Mouse (Mus musculus): ENCODE data around the gene Scn10a. TPM values are rescaled to one million over a fixed set of nuclear protein-coding genes. Genes with fewer than 3 reads are reported as not detected.

Gene Scn10a
- polyA plus RNA-seq, 1 experiment, result 0.68 TPM

DNA sequence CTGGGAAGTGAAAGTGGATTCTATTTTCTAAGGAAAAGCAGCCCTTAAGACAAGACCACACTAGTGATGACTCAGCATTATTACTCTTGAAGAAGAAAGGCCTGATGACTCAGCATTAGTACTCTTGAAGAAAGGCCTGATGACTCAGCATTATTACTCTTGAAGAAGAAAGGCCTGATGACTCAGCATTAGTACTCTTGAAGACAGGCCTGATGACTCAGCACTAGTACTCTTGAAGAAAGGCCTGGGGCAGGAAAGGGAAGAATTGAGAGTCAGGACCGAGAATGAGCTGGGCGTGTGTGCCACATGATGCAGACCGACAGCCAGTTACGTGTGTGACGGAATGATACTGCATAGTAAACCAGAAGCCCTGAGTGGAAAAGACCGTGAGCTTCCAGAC is 77.1 kb downstream of the Scn10a start:
- Histone ChIP-seq H3K4me3 (ENCODE audit: control insufficient read depth, low read depth, low read length) (no peak overlapping the region), H3K36me3 (ENCODE audit: control insufficient read depth, insufficient read depth, low read length) (no peaks in the 10 kb centered on the region), H3K4me1 (ENCODE audit: control insufficient read depth, insufficient read depth, low read length) (no peaks in the 10 kb centered on the region), H3K27ac (ENCODE audit: control insufficient read depth, insufficient read depth, low read depth, low read length) (no peak overlapping the region), H3K27me3 (ENCODE audit: control insufficient read depth, insufficient read depth, low read length) (no peaks in the 10 kb centered on the region)
- TF ChIP-seq POLR2A (IDR thresholded peaks at IDR 0.05; ENCODE audit: control insufficient read depth, low read depth, low read length), result no peak
- no peak for TF ChIP-seq CTCF (IDR thresholded peaks at IDR 0.05; ENCODE audit: control insufficient read depth, insufficient read depth, insufficient replicate concordance, low read depth, low read length)

DNA sequence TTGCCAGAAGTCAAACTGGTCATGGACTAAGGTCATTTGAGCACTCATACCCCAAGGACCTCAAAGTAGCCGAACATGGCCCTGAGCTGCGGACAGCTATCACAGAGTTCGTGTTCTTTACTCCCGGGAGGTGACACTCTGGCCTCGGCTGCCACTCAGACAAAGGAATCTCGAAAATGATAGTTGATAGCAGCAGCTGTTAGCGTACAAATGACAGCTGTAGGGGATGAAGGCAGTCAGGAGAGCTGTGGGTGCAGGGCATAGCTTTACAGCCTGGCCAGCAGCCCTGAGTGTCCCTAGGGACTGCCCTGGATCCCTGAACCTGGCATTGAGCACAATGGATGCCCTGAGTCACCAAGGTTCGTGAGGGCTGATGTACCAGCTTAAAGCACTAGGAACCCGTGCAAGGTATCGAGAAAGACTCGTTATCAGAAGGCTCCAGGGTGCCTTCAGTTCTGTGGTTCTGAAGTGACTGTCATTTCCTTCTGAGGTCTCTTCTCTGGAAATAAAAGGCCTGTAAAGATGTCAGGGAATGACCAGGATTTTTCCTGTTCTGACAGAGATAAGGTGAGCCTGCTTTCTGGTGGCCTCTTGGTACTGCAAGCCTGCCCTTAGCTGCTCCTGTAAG is 84.8 kb downstream of the Scn10a start:
- Histone ChIP-seq H3K36me3 (ENCODE audit: control insufficient read depth, insufficient read depth, low read length) (no peaks in the 10 kb centered on the region), H3K27ac (ENCODE audit: control insufficient read depth, insufficient read depth, low read depth, low read length) (no peak overlapping the region), H3K27me3 (ENCODE audit: control insufficient read depth, insufficient read depth, low read length) (no peaks in the 10 kb centered on the region), H3K4me3 (ENCODE audit: control insufficient read depth, low read depth, low read length) (no peak overlapping the region), H3K4me1 (ENCODE audit: control insufficient read depth, insufficient read depth, low read length) (no peaks in the 10 kb centered on the region)
- no peak for TF ChIP-seq CTCF (IDR thresholded peaks at IDR 0.05; ENCODE audit: control insufficient read depth, insufficient read depth, insufficient replicate concordance, low read depth, low read length)
- TF ChIP-seq POLR2A (IDR thresholded peaks at IDR 0.05; ENCODE audit: control insufficient read depth, low read depth, low read length), result no peak

DNA sequence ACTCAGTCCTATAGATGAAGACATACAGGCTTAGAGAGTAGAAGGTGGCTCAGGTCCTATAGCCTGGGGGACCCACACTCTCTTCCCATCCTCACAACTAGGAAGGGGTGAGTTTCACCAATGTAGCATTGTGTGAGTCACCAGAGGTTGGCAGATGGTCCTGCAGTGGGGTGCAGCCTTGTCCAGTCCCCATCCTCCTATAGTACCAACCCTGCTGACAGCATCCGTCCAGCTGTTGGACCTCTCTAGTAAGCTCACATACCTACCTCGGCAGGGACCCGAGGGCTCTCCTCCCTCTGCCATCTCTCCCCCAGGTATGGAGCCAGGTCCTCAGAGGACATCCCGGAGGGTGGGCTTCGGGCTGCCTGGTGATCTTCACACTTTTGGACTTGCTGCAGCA is 85.6 kb downstream of the Scn10a start:
- Histone ChIP-seq H3K27ac (ENCODE audit: control insufficient read depth, insufficient read depth, low read depth, low read length) (no peak overlapping the region), H3K36me3 (ENCODE audit: control insufficient read depth, insufficient read depth, low read length) (no peaks in the 10 kb centered on the region), H3K27me3 (ENCODE audit: control insufficient read depth, insufficient read depth, low read length) (no peaks in the 10 kb centered on the region), H3K4me1 (ENCODE audit: control insufficient read depth, insufficient read depth, low read length) (no peaks in the 10 kb centered on the region), H3K4me3 (ENCODE audit: control insufficient read depth, low read depth, low read length) (no peak overlapping the region)
- no peak for TF ChIP-seq POLR2A (IDR thresholded peaks at IDR 0.05; ENCODE audit: control insufficient read depth, low read depth, low read length)
- TF ChIP-seq CTCF (IDR thresholded peaks at IDR 0.05; ENCODE audit: control insufficient read depth, insufficient read depth, insufficient replicate concordance, low read depth, low read length), result no peak

DNA sequence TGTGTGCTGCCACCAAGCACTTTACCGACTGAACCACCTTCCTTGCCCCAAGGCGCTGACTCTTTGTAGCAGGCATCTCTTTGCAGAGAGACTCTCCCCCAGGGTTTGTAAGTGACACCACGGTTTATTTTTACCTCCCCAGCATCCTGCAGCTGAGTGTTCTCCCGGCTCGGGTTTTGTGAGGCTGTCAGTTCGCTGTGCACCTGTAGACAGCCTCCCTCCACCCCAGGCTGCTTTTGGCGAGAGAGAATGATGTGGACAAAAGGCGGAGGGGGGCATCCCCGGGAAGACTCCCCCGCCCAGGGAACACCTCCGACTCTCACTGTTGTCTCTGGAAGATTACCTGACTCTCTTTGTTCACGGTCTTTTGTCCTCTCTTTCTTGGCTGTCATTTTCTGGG is 86.3 kb downstream of the Scn10a start:
- no peaks in the 10 kb centered on the region for H3K27me3 ChIP-seq (ENCODE audit: control insufficient read depth, insufficient read depth, low read length)
- H3K4me1 ChIP-seq (ENCODE audit: control insufficient read depth, insufficient read depth, low read length), result no peaks in the 10 kb centered on the region
- no peak overlapping the region for H3K27ac ChIP-seq (ENCODE audit: control insufficient read depth, insufficient read depth, low read depth, low read length)
- no peaks in the 10 kb centered on the region for H3K36me3 ChIP-seq (ENCODE audit: control insufficient read depth, insufficient read depth, low read length)
- no peak overlapping the region for H3K4me3 ChIP-seq (ENCODE audit: control insufficient read depth, low read depth, low read length)
- TF ChIP-seq POLR2A (IDR thresholded peaks at IDR 0.05; ENCODE audit: control insufficient read depth, low read depth, low read length) (no peak), CTCF (IDR thresholded peaks at IDR 0.05; ENCODE audit: control insufficient read depth, insufficient read depth, insufficient replicate concordance, low read depth, low read length) (no peak)

DNA sequence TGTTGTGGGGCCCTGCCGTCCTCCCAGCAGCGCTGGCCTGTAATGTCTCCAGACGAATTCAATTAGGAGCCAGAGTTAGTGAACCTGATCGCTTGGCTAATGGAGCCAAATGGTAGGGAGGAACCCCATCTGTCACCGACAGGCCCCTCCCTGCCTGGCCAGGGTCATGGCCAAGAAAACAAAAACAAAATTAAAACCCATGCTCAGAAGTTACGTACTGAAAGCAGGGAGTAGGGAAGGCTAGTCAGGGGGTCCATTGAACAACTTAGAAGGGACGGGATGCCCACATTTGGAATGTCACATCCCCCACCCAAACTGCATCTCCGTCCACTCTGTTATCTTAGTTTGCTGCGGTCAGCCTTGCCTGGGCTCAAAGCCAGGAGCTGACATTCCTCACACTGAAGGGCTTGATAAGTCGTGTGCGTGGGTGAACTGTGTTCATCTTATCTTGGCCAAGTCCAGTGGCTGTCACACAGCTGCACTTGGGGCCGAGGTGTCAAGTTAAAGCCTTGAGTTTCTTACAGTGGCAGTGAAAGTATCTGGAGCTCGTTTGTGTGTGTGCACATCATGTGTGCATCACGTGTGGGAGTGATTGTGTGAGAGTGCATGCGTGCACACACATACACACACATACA is 87.1 kb downstream of the Scn10a start:
- no peaks in the 10 kb centered on the region for H3K27me3 ChIP-seq (ENCODE audit: control insufficient read depth, insufficient read depth, low read length)
- no peaks in the 10 kb centered on the region for H3K4me1 ChIP-seq (ENCODE audit: control insufficient read depth, insufficient read depth, low read length)
- no peak overlapping the region for H3K4me3 ChIP-seq (ENCODE audit: control insufficient read depth, low read depth, low read length)
- no peaks in the 10 kb centered on the region for H3K36me3 ChIP-seq (ENCODE audit: control insufficient read depth, insufficient read depth, low read length)
- no peak overlapping the region for H3K27ac ChIP-seq (ENCODE audit: control insufficient read depth, insufficient read depth, low read depth, low read length)
- TF ChIP-seq POLR2A (IDR thresholded peaks at IDR 0.05; ENCODE audit: control insufficient read depth, low read depth, low read length) (no peak), CTCF (IDR thresholded peaks at IDR 0.05; ENCODE audit: control insufficient read depth, insufficient read depth, insufficient replicate concordance, low read depth, low read length) (no peak)

DNA sequence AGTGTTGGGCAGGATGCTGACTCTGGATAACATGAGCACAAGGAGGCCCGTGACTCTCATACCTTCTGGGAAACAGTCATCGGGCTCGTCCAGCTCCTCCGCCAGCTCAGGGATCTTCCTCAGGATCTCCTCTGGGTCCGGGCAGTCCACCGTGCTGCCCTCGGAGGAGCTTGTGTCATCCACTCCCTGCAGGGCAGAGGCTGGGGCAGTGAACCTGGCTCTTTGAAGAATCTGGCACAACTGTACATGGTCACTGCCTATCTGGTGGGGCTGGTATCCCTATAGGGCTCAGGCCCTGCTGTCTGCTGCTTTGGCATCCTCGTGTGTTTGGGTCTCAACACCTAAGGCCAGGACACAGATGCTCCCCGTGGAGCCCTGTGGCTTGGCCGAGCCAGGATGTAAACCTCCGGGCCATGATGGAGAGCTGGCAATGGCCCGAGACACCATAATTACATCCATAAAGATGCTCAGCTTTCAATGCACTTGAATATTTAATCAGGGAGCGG is 87.7 kb downstream of the Scn10a start:
- no peak for TF ChIP-seq CTCF (IDR thresholded peaks at IDR 0.05; ENCODE audit: control insufficient read depth, insufficient read depth, insufficient replicate concordance, low read depth, low read length)
- no peak for TF ChIP-seq POLR2A (IDR thresholded peaks at IDR 0.05; ENCODE audit: control insufficient read depth, low read depth, low read length)
- no peaks in the 10 kb centered on the region for H3K27me3 ChIP-seq (ENCODE audit: control insufficient read depth, insufficient read depth, low read length)
- H3K4me1 ChIP-seq (ENCODE audit: control insufficient read depth, insufficient read depth, low read length), result no peaks in the 10 kb centered on the region
- no peak overlapping the region for H3K27ac ChIP-seq (ENCODE audit: control insufficient read depth, insufficient read depth, low read depth, low read length)
- no peaks in the 10 kb centered on the region for H3K36me3 ChIP-seq (ENCODE audit: control insufficient read depth, insufficient read depth, low read length)
- no peak overlapping the region for H3K4me3 ChIP-seq (ENCODE audit: control insufficient read depth, low read depth, low read length)

DNA sequence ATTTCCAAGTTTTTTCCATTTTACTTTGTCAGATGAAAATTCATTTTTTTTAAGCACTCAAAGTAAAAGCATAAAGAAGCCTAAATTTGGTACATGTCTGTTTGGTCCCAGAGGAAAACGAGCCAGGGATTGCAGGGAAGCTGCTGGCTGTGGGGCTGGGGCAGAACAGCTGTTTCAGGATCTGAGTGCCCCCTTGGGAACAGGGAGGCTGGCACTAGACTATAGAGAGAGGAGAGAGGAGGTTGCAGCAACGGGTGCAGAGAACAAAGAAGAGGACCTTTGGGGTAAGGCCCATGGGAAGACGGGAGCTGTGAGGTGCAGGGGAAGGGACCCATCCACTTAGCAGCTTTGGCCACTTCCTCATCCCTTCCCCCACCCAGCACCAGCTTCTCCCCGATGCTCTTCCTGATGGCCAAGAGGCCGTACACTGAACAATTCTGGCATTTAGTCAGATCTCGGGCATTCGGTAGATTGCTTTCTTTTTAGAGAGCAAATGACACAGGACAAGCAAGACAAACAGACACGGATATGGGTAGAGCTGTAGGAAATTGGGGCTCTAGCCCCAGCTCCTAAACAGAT is 90.3 kb downstream of the Scn10a start:
- H3K4me1 ChIP-seq (ENCODE audit: control insufficient read depth, insufficient read depth, low read length), result peaks cover 2% of the 10 kb centered on the region; the same call in 1 of the 2 replicates
- H3K27me3 ChIP-seq (ENCODE audit: control insufficient read depth, insufficient read depth, low read length), result no peaks in the 10 kb centered on the region
- TF ChIP-seq CTCF (IDR thresholded peaks at IDR 0.05; ENCODE audit: control insufficient read depth, insufficient read depth, insufficient replicate concordance, low read depth, low read length) (no peak), POLR2A (IDR thresholded peaks at IDR 0.05; ENCODE audit: control insufficient read depth, low read depth, low read length) (no peak)
- no peaks in the 10 kb centered on the region for H3K36me3 ChIP-seq (ENCODE audit: control insufficient read depth, insufficient read depth, low read length)
- no peak overlapping the region for H3K4me3 ChIP-seq (ENCODE audit: control insufficient read depth, low read depth, low read length)
- H3K27ac ChIP-seq (ENCODE audit: control insufficient read depth, insufficient read depth, low read depth, low read length), result no peak overlapping the region

Measured in testis, adult 2 months (tissue).